Mouse (Mus musculus): ENCODE data around the gene Kcnq4. TPM values are rescaled to one million over a fixed set of nuclear protein-coding genes. Genes with fewer than 3 reads are reported as not detected.
A peak's percentile ranks its signal among the peaks of the same experiment; 100 is the strongest.

Kcnq4 gene
- polyA plus RNA-seq, 1 experiment from 2014 or later = 2.0 TPM

- peak; percentile 53 for ATAC-seq
- H3K27me3 ChIP-seq (replicated peaks; ENCODE audit: control insufficient read depth, insufficient read depth, low read length) = peaks cover 46% of the 10 kb centered on the region
- H3K36me3 ChIP-seq (ENCODE audit: control insufficient read depth, insufficient read depth, low read length) = no peaks in the 10 kb centered on the region
- no peak overlapping the region for H3K27ac ChIP-seq (ENCODE audit: low read length)
- no peaks in the 10 kb centered on the region for H3K9me3 ChIP-seq (ENCODE audit: control insufficient read depth, low read length)
- H3K4me2 ChIP-seq (ENCODE audit: low read depth, low read length) = peak overlapping the region; percentile 100
- H3K9ac ChIP-seq (ENCODE audit: low read depth, low read length) = peak overlapping the region; percentile 66
- peak overlapping the region; percentile 70 for H3K4me3 ChIP-seq (ENCODE audit: low read length)
- WGBS = 5% methylated on average over 37 of the region's 53 CpGs
- H3K4me1 ChIP-seq (ENCODE audit: control insufficient read depth, insufficient read depth, low read length) = peaks cover 8% of the 10 kb centered on the region; the same call in 1 of the 2 replicates
These were observed 1.8 kb downstream of the Kcnq4 start for GRCm38 (mm10) chr4:120746552-120747150.

GRCm38 (mm10) chr4:120745731-120746551 is 2.5 kb downstream of the Kcnq4 start:
- Histone ChIP-seq H3K27ac (ENCODE audit: low read length) (no peak overlapping the region), H3K36me3 (ENCODE audit: control insufficient read depth, insufficient read depth, low read length) (no peaks in the 10 kb centered on the region), H3K27me3 (replicated peaks; ENCODE audit: control insufficient read depth, insufficient read depth, low read length) (peaks cover 40% of the 10 kb centered on the region), H3K9ac (ENCODE audit: low read depth, low read length) (no peak overlapping the region), H3K4me3 (ENCODE audit: low read length) (peak overlapping the region; percentile 70), H3K4me2 (ENCODE audit: low read depth, low read length) (peak overlapping the region; percentile 100; the same call in 1 of the 2 replicates), H3K4me1 (ENCODE audit: control insufficient read depth, insufficient read depth, low read length) (peaks cover 8% of the 10 kb centered on the region; the same call in 1 of the 2 replicates), H3K9me3 (ENCODE audit: control insufficient read depth, low read length) (no peaks in the 10 kb centered on the region)
- WGBS = 47% methylated on average over 10 of the region's 10 CpGs
- ATAC-seq = no peak

- whole genome bisulfite sequencing = 55% methylated on average over 3 of the region's 3 CpGs
- Histone ChIP-seq H3K4me2 (ENCODE audit: low read depth, low read length) (no peak overlapping the region), H3K4me3 (ENCODE audit: low read length) (no peak overlapping the region), H3K36me3 (ENCODE audit: control insufficient read depth, insufficient read depth, low read length) (no peaks in the 10 kb centered on the region), H3K4me1 (ENCODE audit: control insufficient read depth, insufficient read depth, low read length) (peaks cover 6% of the 10 kb centered on the region; the same call in 1 of the 2 replicates), H3K27me3 (replicated peaks; ENCODE audit: control insufficient read depth, insufficient read depth, low read length) (peaks cover 22% of the 10 kb centered on the region), H3K9ac (ENCODE audit: low read depth, low read length) (no peak overlapping the region), H3K9me3 (ENCODE audit: control insufficient read depth, low read length) (no peaks in the 10 kb centered on the region), H3K27ac (ENCODE audit: low read length) (no peak overlapping the region)
- ATAC-seq = no peak
These were observed 4.8 kb downstream of the Kcnq4 start for GRCm38 (mm10) chr4:120743636-120744035.

GRCm38 (mm10) chr4:120741303-120741702 is 7.1 kb downstream of the Kcnq4 start:
- Histone ChIP-seq H3K4me2 (ENCODE audit: low read depth, low read length) (no peak overlapping the region), H3K36me3 (ENCODE audit: control insufficient read depth, insufficient read depth, low read length) (no peaks in the 10 kb centered on the region), H3K4me1 (ENCODE audit: control insufficient read depth, insufficient read depth, low read length) (no peaks in the 10 kb centered on the region), H3K9ac (ENCODE audit: low read depth, low read length) (no peak overlapping the region), H3K27ac (ENCODE audit: low read length) (no peak overlapping the region), H3K9me3 (ENCODE audit: control insufficient read depth, low read length) (no peaks in the 10 kb centered on the region), H3K27me3 (replicated peaks; ENCODE audit: control insufficient read depth, insufficient read depth, low read length) (peaks cover 1% of the 10 kb centered on the region; the same call in 1 of the 2 replicates), H3K4me3 (ENCODE audit: low read length) (no peak overlapping the region)
- 59% methylated on average over 6 of the region's 6 CpGs for WGBS
- no peak for ATAC-seq

DNA sequence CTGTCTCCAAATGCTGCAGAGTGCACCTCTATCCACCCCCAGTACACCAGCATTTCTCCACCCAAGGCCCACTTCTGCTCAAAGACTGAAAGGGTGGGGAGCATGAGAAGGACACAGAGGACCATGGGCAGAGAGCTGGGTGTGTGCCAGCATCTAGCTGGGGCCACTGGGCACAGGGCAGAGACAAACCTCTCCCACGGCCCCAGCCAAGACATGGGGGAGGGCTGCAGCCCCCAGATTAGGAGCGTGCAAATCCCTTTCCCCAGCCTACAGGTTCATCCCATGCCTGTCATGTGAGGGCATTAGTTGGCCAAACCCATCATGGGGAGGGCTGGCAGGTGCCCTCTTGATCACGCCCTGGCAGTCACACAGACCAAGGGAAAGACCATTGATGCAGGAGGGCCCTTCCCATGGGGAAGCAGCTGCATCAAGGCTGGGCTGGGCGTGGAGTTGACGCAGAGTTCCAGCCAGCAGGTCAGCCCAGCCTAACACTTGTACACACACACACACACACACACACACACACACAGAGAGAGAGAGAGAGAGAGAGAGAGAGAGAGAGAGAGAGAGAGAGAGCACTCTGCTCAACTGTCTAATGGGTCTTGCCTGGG is 14.3 kb downstream of the Kcnq4 start:
- H3K4me3 ChIP-seq (ENCODE audit: low read length) = no peak overlapping the region
- ATAC-seq = no peak
- H3K9me3 ChIP-seq (ENCODE audit: control insufficient read depth, low read length) = no peaks in the 10 kb centered on the region
- H3K27ac ChIP-seq (ENCODE audit: low read length) = no peak overlapping the region
- H3K27me3 ChIP-seq (replicated peaks; ENCODE audit: control insufficient read depth, insufficient read depth, low read length) = peaks cover 2% of the 10 kb centered on the region; the same call in 1 of the 2 replicates
- 71% methylated on average over 5 of the region's 5 CpGs for WGBS
- no peak overlapping the region for H3K9ac ChIP-seq (ENCODE audit: low read depth, low read length)
- H3K4me1 ChIP-seq (ENCODE audit: control insufficient read depth, insufficient read depth, low read length) = peaks cover 10% of the 10 kb centered on the region
- H3K36me3 ChIP-seq (ENCODE audit: control insufficient read depth, insufficient read depth, low read length) = no peaks in the 10 kb centered on the region
- H3K4me2 ChIP-seq (ENCODE audit: low read depth, low read length) = no peak overlapping the region

DNA sequence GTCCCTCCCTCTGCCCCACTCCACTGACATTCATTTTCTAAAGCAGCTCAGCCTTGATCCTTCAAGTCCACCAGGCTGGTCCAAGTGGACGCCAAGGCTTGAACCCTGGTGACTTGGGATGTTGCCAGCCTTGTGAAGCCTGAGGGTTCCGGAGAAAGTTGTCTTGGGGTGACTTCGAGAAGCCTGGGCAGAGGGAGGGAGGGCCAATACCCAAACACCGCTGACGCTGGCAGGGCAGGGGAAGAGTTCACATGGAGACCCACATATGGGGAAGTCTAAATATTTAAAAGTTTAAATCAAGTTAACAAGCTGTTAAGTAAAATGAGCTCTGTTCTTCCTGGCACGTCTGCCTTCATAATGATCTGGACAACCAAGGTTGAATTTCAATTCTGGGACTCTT is 15.7 kb downstream of the Kcnq4 start:
- Histone ChIP-seq H3K4me1 (ENCODE audit: control insufficient read depth, insufficient read depth, low read length) (peaks cover 10% of the 10 kb centered on the region), H3K27ac (ENCODE audit: low read length) (no peak overlapping the region), H3K9me3 (ENCODE audit: control insufficient read depth, low read length) (no peaks in the 10 kb centered on the region), H3K4me3 (ENCODE audit: low read length) (no peak overlapping the region), H3K27me3 (replicated peaks; ENCODE audit: control insufficient read depth, insufficient read depth, low read length) (peaks cover 2% of the 10 kb centered on the region; the same call in 1 of the 2 replicates), H3K9ac (ENCODE audit: low read depth, low read length) (no peak overlapping the region), H3K4me2 (ENCODE audit: low read depth, low read length) (no peak overlapping the region), H3K36me3 (ENCODE audit: control insufficient read depth, insufficient read depth, low read length) (no peaks in the 10 kb centered on the region)
- whole genome bisulfite sequencing = 67% methylated on average over 6 of the region's 6 CpGs
- no peak for ATAC-seq

DNA sequence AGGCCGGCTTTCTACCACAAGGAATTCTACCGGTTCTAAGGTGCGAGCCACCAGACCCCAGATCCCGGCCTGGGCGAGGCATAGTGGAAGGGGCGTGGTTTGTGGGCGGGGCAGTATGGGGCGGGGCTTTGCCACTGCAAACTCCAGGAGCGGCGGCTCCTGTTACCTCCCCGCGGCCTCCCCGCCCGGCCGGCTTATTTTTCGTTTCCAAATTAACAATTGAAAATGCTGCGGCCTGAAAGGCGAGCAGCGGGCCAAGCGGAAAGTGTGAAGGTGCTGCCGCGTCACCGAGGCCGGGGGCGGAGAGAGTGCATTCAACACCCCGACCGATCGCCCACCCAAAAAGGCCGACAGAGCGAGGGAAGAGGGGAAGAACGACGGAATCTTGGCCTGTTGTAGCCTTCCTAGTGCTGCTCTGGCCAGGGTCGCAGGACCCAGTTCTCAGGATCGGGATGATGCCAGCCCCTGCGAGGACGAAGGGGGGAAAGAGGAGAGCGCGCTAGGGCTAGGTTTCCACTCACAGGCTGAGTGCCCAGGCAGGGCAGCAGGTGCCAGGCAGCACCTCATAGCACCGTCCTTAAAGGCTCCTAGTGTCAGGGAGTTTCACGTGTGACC is 17.3 kb downstream of the Kcnq4 start:
- no peaks in the 10 kb centered on the region for H3K9me3 ChIP-seq (ENCODE audit: control insufficient read depth, low read length)
- peak overlapping the region; percentile 98 for H3K4me2 ChIP-seq (ENCODE audit: low read depth, low read length)

GRCm38 (mm10) chr4:120730574-120730973 is 17.8 kb downstream of the Kcnq4 start:
- 29% methylated on average over 6 of the region's 6 CpGs for WGBS

More for the DNA sequence above, 17.3 kb downstream of the Kcnq4 start:
- no peak overlapping the region for H3K27ac ChIP-seq (ENCODE audit: low read length)
- peak; percentile 91 for ATAC-seq
- H3K9ac ChIP-seq (ENCODE audit: low read depth, low read length) = peak overlapping the region; percentile 66
- peaks cover 10% of the 10 kb centered on the region for H3K4me1 ChIP-seq (ENCODE audit: control insufficient read depth, insufficient read depth, low read length)
- 2% methylated on average over 40 of the region's 40 CpGs for WGBS
- H3K36me3 ChIP-seq (ENCODE audit: control insufficient read depth, insufficient read depth, low read length) = no peaks in the 10 kb centered on the region
- H3K27me3 ChIP-seq (replicated peaks; ENCODE audit: control insufficient read depth, insufficient read depth, low read length) = peaks cover 2% of the 10 kb centered on the region; the same call in 1 of the 2 replicates
- H3K4me3 ChIP-seq (ENCODE audit: low read length) = peak overlapping the region; percentile 59

GRCm38 (mm10) chr4:120730146-120730545 is 18.3 kb downstream of the Kcnq4 start:
- Histone ChIP-seq H3K4me1 (ENCODE audit: control insufficient read depth, insufficient read depth, low read length) (peaks cover 13% of the 10 kb centered on the region), H3K27ac (ENCODE audit: low read length) (no peak overlapping the region), H3K4me3 (ENCODE audit: low read length) (no peak overlapping the region), H3K4me2 (ENCODE audit: low read depth, low read length) (no peak overlapping the region), H3K9me3 (ENCODE audit: control insufficient read depth, low read length) (no peaks in the 10 kb centered on the region), H3K9ac (ENCODE audit: low read depth, low read length) (no peak overlapping the region), H3K36me3 (ENCODE audit: control insufficient read depth, insufficient read depth, low read length) (no peaks in the 10 kb centered on the region), H3K27me3 (replicated peaks; ENCODE audit: control insufficient read depth, insufficient read depth, low read length) (peaks cover 2% of the 10 kb centered on the region; the same call in 1 of the 2 replicates)
- 56% methylated on average over 6 of the region's 6 CpGs for WGBS
- no peak for ATAC-seq

More at GRCm38 (mm10) chr4:120730574-120730973, 17.8 kb downstream of the Kcnq4 start:
- H3K27me3 ChIP-seq (replicated peaks; ENCODE audit: control insufficient read depth, insufficient read depth, low read length) = peaks cover 2% of the 10 kb centered on the region; the same call in 1 of the 2 replicates
- no peaks in the 10 kb centered on the region for H3K9me3 ChIP-seq (ENCODE audit: control insufficient read depth, low read length)
- peak overlapping the region; percentile 59 for H3K4me3 ChIP-seq (ENCODE audit: low read length)
- peaks cover 12% of the 10 kb centered on the region for H3K4me1 ChIP-seq (ENCODE audit: control insufficient read depth, insufficient read depth, low read length)
- peak overlapping the region; percentile 98 for H3K4me2 ChIP-seq (ENCODE audit: low read depth, low read length)
- no peaks in the 10 kb centered on the region for H3K36me3 ChIP-seq (ENCODE audit: control insufficient read depth, insufficient read depth, low read length)
- peak overlapping the region; percentile 66; the same call in 1 of the 2 replicates for H3K9ac ChIP-seq (ENCODE audit: low read depth, low read length)
- H3K27ac ChIP-seq (ENCODE audit: low read length) = no peak overlapping the region
- peak; percentile 45 for ATAC-seq

All from intestine, embryonic 16.5 days (tissue).